Mouse (Mus musculus) testis, adult 2 months (tissue): Measurements from ENCODE around the gene Llcfc1.

Experiments
- CTCF ChIP-seq: fragments of 200-500 bp; IDR thresholded peaks from 2 replicates; pipeline ENCODE4 v1.5.1; 2012; ENCODE audit warnings: low read depth, mild to moderate bottlenecking, inconsistent platforms, low read length, moderate library complexity; ENCODE audit not compliant: control insufficient read depth, insufficient read depth, insufficient replicate concordance
- POLR2A ChIP-seq: fragments of 200-500 bp; IDR thresholded peaks from 2 replicates; pipeline ENCODE4 v1.6.1; 2012; ENCODE audit warnings: low read depth, mild to moderate bottlenecking, inconsistent platforms, low read length, moderate library complexity; ENCODE audit not compliant: control insufficient read depth

GRCm38 (mm10) chr6:41704123-41704522, 19.9 kb downstream of the Llcfc1 start, which contains the start of gene Kel:
- TF ChIP-seq CTCF: no peak
- TF ChIP-seq POLR2A: no peak
